Mouse (Mus musculus): ENCODE data around the gene Slc25a10. TPM values are rescaled to one million over a fixed set of nuclear protein-coding genes. Genes with fewer than 3 reads are reported as not detected.
A peak's percentile ranks its signal among the peaks of the same experiment; 100 is the strongest.

Slc25a10 gene
- total RNA-seq, 1 experiment: 35.0 TPM

DNA sequence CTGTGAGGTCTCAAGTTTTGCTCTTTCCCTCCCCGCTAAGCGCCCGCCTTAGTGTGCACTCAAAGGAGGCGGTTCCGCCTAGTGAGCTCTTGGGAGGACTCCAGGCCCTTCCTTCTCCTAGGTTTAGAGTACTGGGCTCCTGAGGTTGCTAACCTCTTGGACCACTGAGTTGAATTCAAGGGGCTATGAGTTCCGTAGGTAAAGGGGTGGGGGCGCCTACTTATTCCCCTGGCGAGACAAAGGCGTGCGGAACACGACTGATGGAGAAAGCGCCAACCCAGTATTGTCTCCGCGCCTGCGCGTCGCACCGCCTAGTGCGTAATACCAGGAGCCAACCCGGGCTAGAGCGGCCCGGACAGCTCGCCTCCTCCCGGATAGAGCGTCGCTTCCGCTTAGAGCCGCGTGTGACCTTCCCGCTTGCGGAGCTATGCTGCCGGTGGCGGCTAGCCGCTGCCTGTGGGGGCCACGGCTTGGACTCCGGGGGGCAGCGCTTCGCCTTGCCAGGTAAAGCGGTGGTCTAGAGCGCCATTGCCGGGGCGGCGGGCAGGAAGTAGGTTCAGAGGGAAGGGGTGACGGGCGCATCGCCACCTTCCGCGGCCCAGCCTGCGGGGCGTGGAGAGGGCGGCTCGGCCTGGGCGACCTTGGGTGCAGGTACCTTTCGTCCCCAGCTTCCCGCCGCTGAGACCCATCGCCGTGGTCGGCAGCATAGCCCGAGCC is 7.2 kb upstream of the Slc25a10 start, which contains the start of gene Mrpl12:
Gene Mrpl12, plus strand, starts transcription at position 349 of the 717 bp plus-strand sequence.
- TF ChIP-seq ZC3H11A (IDR thresholded peaks at IDR 0.05; ENCODE audit: borderline replicate concordance, low read depth, low read length) (no peak), HCFC1 (IDR thresholded peaks at IDR 0.05; ENCODE audit: borderline replicate concordance, insufficient read depth, low read length) (peak; percentile 85), MAFK (IDR thresholded peaks at IDR 0.05; ENCODE audit: insufficient read depth, low read depth, low read length) (no peak)
- Histone ChIP-seq H3K36me3 (ENCODE audit: control insufficient read depth, insufficient read depth, low read length, poor library complexity, severe bottlenecking) (peaks cover 45% of the 10 kb centered on the region), H3K27ac (ENCODE audit: insufficient read depth, low read depth, low read length, poor library complexity, severe bottlenecking) (peak within 1 kb of the TSS; percentile 69), H3K4me1 (ENCODE audit: control insufficient read depth in 2 of 2, insufficient read depth in 2 of 2, low read length in 2 of 2, poor library complexity in 1 of 2) (peaks cover 3 to 7% of the 10 kb centered on the region in 2 experiments; a peak in 2 of 4 replicates), H3K4me3 (ENCODE audit: insufficient read depth in 1 of 2, low read depth in 1 of 2, low read length in 2 of 2, poor library complexity in 1 of 2, severe bottlenecking in 1 of 2) (peak within 1 kb of the TSS; percentile 84 to 94), H3K9me3 (ENCODE audit: control insufficient read depth, insufficient read depth, low read depth, low read length) (no peaks in the 10 kb centered on the region), H3K9ac (ENCODE audit: insufficient read depth, low read depth, low read length, poor library complexity, severe bottlenecking) (peak within 1 kb of the TSS; percentile 96)
- peak; percentile 87 for DNase-seq (ENCODE audit: low read depth, low spot score)
- in situ Hi-C loops (cut with MboI; ENCODE audit: low sequenced_read_pairs in 2 of 2, unreplicated experiment in 2 of 2): no loop called here

DNA sequence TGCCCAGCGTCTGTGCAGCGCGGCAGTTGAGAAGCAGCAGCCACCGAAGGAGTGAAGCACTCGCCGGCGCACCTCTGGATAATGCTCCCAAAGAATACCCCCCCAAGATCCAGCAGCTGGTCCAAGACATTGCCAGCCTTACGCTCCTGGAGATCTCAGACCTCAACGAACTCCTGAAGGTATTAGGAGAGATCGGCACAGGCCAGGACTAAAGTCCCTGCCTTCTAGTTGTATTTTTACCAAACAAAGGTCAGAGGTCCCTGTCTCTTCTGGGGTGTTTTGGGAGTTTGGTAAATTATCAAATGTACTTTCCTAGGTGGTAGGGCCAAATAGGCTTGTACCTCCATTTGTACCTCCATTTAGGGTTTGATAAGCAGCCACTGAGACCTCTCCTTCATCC is 6.4 kb upstream of the Slc25a10 start:
- Histone ChIP-seq H3K4me1 (ENCODE audit: control insufficient read depth in 2 of 2, insufficient read depth in 2 of 2, low read length in 2 of 2, poor library complexity in 1 of 2) (peaks cover 3 to 9% of the 10 kb centered on the region in 2 experiments; a peak in 2 of 4 replicates), H3K9ac (ENCODE audit: insufficient read depth, low read depth, low read length, poor library complexity, severe bottlenecking) (peak overlapping the region; percentile 96), H3K4me3 (ENCODE audit: insufficient read depth in 1 of 2, low read depth in 1 of 2, low read length in 2 of 2, poor library complexity in 1 of 2, severe bottlenecking in 1 of 2) (peak overlapping the region; percentile 84 to 94), H3K9me3 (ENCODE audit: control insufficient read depth, insufficient read depth, low read depth, low read length) (no peaks in the 10 kb centered on the region), H3K36me3 (ENCODE audit: control insufficient read depth, insufficient read depth, low read length, poor library complexity, severe bottlenecking) (peaks cover 41% of the 10 kb centered on the region), H3K27ac (ENCODE audit: insufficient read depth, low read depth, low read length, poor library complexity, severe bottlenecking) (peak overlapping the region; percentile 69; the same call in 1 of the 2 replicates)
- no peak for DNase-seq (ENCODE audit: low read depth, low spot score)
- in situ Hi-C loops (cut with MboI; ENCODE audit: low sequenced_read_pairs in 2 of 2, unreplicated experiment in 2 of 2): no loop called here
- no peak for TF ChIP-seq ZNF384 (IDR thresholded peaks at IDR 0.05; ENCODE audit: low read depth, low read length)

DNA sequence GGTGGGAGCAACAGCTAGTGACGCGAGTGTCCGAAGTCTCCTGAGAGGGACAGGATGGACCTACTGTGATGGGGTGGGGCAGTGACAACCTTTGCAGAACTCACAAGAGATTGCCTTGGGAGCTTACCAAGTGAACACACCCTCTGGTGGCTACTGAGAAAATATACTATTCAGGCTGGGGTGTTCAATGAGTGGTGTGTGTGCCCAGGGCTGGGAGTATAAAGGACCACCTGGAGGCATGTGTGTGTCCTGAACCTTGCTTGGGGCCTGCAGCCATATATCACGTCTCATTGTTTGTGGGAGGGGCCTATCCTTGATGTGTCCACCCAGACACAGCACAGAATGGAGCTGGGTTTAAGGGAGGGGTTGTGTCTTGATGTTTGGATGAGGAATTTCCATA is 3.1 kb upstream of the Slc25a10 start:
- H3K4me1 ChIP-seq (ENCODE audit: control insufficient read depth in 2 of 2, insufficient read depth in 2 of 2, low read length in 2 of 2, poor library complexity in 1 of 2): peaks cover 6 to 17% of the 10 kb centered on the region in 2 experiments; a peak in 2 of 4 replicates
- H3K36me3 ChIP-seq (ENCODE audit: control insufficient read depth, insufficient read depth, low read length, poor library complexity, severe bottlenecking): peaks cover 34% of the 10 kb centered on the region
- in situ Hi-C loops (cut with MboI; ENCODE audit: low sequenced_read_pairs in 2 of 2, unreplicated experiment in 2 of 2): no loop called here

DNA sequence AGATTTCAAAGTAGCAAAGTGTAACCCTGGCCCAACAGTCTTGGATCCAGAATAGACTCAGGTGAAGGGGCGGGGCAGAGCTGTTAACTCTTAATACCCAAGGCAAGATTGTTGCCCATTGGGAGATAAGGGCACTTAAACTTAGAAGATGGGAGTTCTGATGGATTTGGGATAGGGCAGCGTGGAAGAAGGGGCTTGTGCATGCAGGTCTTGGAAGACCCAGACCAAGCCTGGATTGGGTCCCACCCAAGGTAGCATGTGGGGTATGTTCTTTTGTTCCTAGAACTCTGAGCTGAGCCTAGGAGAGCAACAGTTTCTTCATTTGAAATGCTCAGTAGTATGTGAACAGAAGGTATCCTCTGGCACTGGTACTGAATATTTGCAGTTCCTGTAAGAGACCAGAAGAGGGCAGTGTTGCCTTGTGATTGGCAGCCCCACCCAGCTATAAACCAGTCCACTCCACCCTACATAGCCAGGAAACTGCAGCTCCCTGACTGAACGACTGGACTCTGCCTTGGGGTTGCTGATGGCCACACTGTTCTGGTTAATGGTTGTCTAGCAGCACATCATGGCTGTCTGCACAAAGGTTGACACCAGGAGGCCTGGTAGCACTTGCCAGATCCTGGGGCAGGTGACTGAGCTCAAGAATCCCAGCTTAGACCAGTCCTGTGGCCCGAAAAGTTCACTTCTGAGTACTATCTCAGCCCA is 2.4 kb upstream of the Slc25a10 start:
- H3K36me3 ChIP-seq (ENCODE audit: control insufficient read depth, insufficient read depth, low read length, poor library complexity, severe bottlenecking): peaks cover 34% of the 10 kb centered on the region
- H3K9me3 ChIP-seq (ENCODE audit: control insufficient read depth, insufficient read depth, low read depth, low read length): no peaks in the 10 kb centered on the region
- no peak overlapping the region for H3K9ac ChIP-seq (ENCODE audit: insufficient read depth, low read depth, low read length, poor library complexity, severe bottlenecking)
- peaks cover 3 to 17% of the 10 kb centered on the region in 2 experiments; a peak in 1 of 4 replicates for H3K4me1 ChIP-seq (ENCODE audit: control insufficient read depth in 2 of 2, insufficient read depth in 2 of 2, low read length in 2 of 2, poor library complexity in 1 of 2)
- H3K27ac ChIP-seq (ENCODE audit: insufficient read depth, low read depth, low read length, poor library complexity, severe bottlenecking): no peak overlapping the region
- H3K4me3 ChIP-seq (ENCODE audit: insufficient read depth in 1 of 2, low read depth in 1 of 2, low read length in 2 of 2, poor library complexity in 1 of 2, severe bottlenecking in 1 of 2): no peak overlapping the region
- TF ChIP-seq MAFK (IDR thresholded peaks at IDR 0.05; ENCODE audit: insufficient read depth, low read depth, low read length) (no peak), HCFC1 (IDR thresholded peaks at IDR 0.05; ENCODE audit: borderline replicate concordance, insufficient read depth, low read length) (no peak), ZC3H11A (IDR thresholded peaks at IDR 0.05; ENCODE audit: borderline replicate concordance, low read depth, low read length) (peak; percentile 30; the same call in 1 of the 2 replicates)
- peak; percentile 66 for DNase-seq (ENCODE audit: low read depth, low spot score)
- in situ Hi-C loops (cut with MboI; ENCODE audit: low sequenced_read_pairs in 2 of 2, unreplicated experiment in 2 of 2): no loop called here

More for the DNA sequence above, 3.1 kb upstream of the Slc25a10 start:
- no peak overlapping the region for H3K4me3 ChIP-seq (ENCODE audit: insufficient read depth in 1 of 2, low read depth in 1 of 2, low read length in 2 of 2, poor library complexity in 1 of 2, severe bottlenecking in 1 of 2)
- no peak overlapping the region for H3K9ac ChIP-seq (ENCODE audit: insufficient read depth, low read depth, low read length, poor library complexity, severe bottlenecking)
- TF ChIP-seq ZC3H11A (IDR thresholded peaks at IDR 0.05; ENCODE audit: borderline replicate concordance, low read depth, low read length): no peak
- TF ChIP-seq HCFC1 (IDR thresholded peaks at IDR 0.05; ENCODE audit: borderline replicate concordance, insufficient read depth, low read length): no peak
- no peak for TF ChIP-seq ZNF384 (IDR thresholded peaks at IDR 0.05; ENCODE audit: low read depth, low read length)
- DNase-seq (ENCODE audit: low read depth, low spot score): no peak
- H3K27ac ChIP-seq (ENCODE audit: insufficient read depth, low read depth, low read length, poor library complexity, severe bottlenecking): no peak overlapping the region
- no peaks in the 10 kb centered on the region for H3K9me3 ChIP-seq (ENCODE audit: control insufficient read depth, insufficient read depth, low read depth, low read length)

Measured in ES-E14 (cell line).